In genomic region chr7:91090317-91090829, GRCm38 (mm10) we compare ENCODE assay signal across 9 mouse cellular contexts.
DNase-seq lines count a peak whose midpoint lies in the region; ATAC-seq and TF ChIP-seq lines count a peak whose summit lies in the region.
"Had no signal": no experiment of that assay in that cellular context is flagged by ENCODE, and none has a peak within 500 bp of the region (broad histone marks: within the 10 kb centered on the region; RNA-seq: fewer than 3 reads in every experiment).

No protein-coding gene starts in this region.

- H3K27ac ChIP-seq in hindbrain, embryonic 10.5 days = no peak overlapping the region
- no peak overlapping the region for H3K27ac ChIP-seq in hindbrain, embryonic 11.5 days (ENCODE audit: low read depth, low read length)
- H3K27ac ChIP-seq in embryonic facial prominence, embryonic 15.5 days (replicated peaks) = no peak overlapping the region
- H3K27ac ChIP-seq in olfactory bulb, adult 2 months (ENCODE audit: insufficient read depth, low read depth, low read length) = peak overlapping the region; percentile 97

- H3K4me2 ChIP-seq in hindbrain, embryonic 11.5 days (replicated peaks; ENCODE audit: low read depth, low read length) = no peak overlapping the region
- peak overlapping the region; percentile 41 for H3K4me2 ChIP-seq in embryonic facial prominence, embryonic 15.5 days (replicated peaks)

- H3K9ac ChIP-seq in hindbrain, embryonic 11.5 days (ENCODE audit: low read depth, low read length) = no peak overlapping the region
- no peak overlapping the region for H3K9ac ChIP-seq in embryonic facial prominence, embryonic 15.5 days

- TF ChIP-seq CTCF in olfactory bulb, adult 2 months (IDR thresholded peaks at IDR 0.05; ENCODE audit: insufficient read depth, low read depth, low read length) = no peak

- no peak for TF ChIP-seq POLR2A in olfactory bulb, adult 2 months (IDR thresholded peaks at IDR 0.05; ENCODE audit: insufficient read depth, low read depth, low read length)

- peak overlapping the region; percentile 45; the same call in 1 of the 2 replicates for H3K4me3 ChIP-seq in hindbrain, embryonic 10.5 days
- H3K4me3 ChIP-seq in hindbrain, embryonic 11.5 days (ENCODE audit: low read depth, low read length) = no peak overlapping the region
- H3K4me3 ChIP-seq in embryonic facial prominence, embryonic 15.5 days (replicated peaks) = peak overlapping the region; percentile 25
- H3K4me3 ChIP-seq in olfactory bulb, adult 2 months (ENCODE audit: insufficient read depth, low read depth, low read length) = peak overlapping the region; percentile 49

- H3K4me1 ChIP-seq in hindbrain, embryonic 10.5 days (replicated peaks) = peaks cover 12% of the 10 kb centered on the region; the same call in 1 of the 2 replicates
- 0 out of 2 replicates have a peak, but pooled peaks cover 2% of the 10 kb centered on the region for H3K4me1 ChIP-seq in hindbrain, embryonic 11.5 days (replicated peaks; ENCODE audit: control insufficient read depth, insufficient read depth, low read length)
- H3K4me1 ChIP-seq in embryonic facial prominence, embryonic 15.5 days = peaks cover 8% of the 10 kb centered on the region; the same call in 1 of the 2 replicates
- no peaks in the 10 kb centered on the region for H3K4me1 ChIP-seq in olfactory bulb, adult 2 months (ENCODE audit: control insufficient read depth, insufficient read depth, low read length)

- 61% methylated on average over 5 of the region's 5 CpGs for WGBS in hindbrain, embryonic 10.5 days
- 64% methylated on average over 5 of the region's 5 CpGs for WGBS in hindbrain, embryonic 11.5 days
- 43% methylated on average over 5 of the region's 5 CpGs for WGBS in embryonic facial prominence, embryonic 15.5 days
- 22% methylated on average over 5 of the region's 5 CpGs for WGBS in olfactory bulb, adult 2 months

- H3K27me3 ChIP-seq in hindbrain, embryonic 10.5 days (ENCODE audit: insufficient read depth, poor library complexity, severe bottlenecking) = peaks cover 25% of the 10 kb centered on the region
- H3K27me3 ChIP-seq in hindbrain, embryonic 11.5 days (ENCODE audit: control insufficient read depth, insufficient read depth, low read length) = no peaks in the 10 kb centered on the region
- peaks cover 4% of the 10 kb centered on the region for H3K27me3 ChIP-seq in embryonic facial prominence, embryonic 15.5 days

- H3K9me3 ChIP-seq in hindbrain, embryonic 10.5 days = no peaks in the 10 kb centered on the region
- H3K9me3 ChIP-seq in hindbrain, embryonic 11.5 days (ENCODE audit: control insufficient read depth, low read length) = no peaks in the 10 kb centered on the region
- H3K9me3 ChIP-seq in embryonic facial prominence, embryonic 15.5 days (replicated peaks) = no peaks in the 10 kb centered on the region

- no peaks in the 10 kb centered on the region for H3K36me3 ChIP-seq in hindbrain, embryonic 10.5 days
- H3K36me3 ChIP-seq in hindbrain, embryonic 11.5 days (ENCODE audit: control insufficient read depth, insufficient read depth, low read length) = no peaks in the 10 kb centered on the region
- H3K36me3 ChIP-seq in embryonic facial prominence, embryonic 15.5 days = no peaks in the 10 kb centered on the region

- no peak for ATAC-seq in hindbrain, embryonic 11.5 days (ENCODE audit: low FRiP score)
- ATAC-seq in embryonic facial prominence, embryonic 15.5 days (ENCODE audit: insufficient number of reproducible peaks, low FRiP score, low TSS enrichment, low read depth) = no peak
- ATAC-seq in monocyte, adult 5-6 weeks (replicated peaks; ENCODE audit: insufficient number of reproducible peaks, low FRiP score, low TSS enrichment, poor library complexity, severe bottlenecking) = no peak

- no peak for DNase-seq in hindbrain, embryonic 10.5 days (ENCODE audit: low spot score)
- DNase-seq in hindbrain, embryonic 11.5 days (ENCODE audit: low spot score) = no peak
- DNase-seq in layer of hippocampus, adult 9-11 months = peak; percentile 14
- no peak for DNase-seq in adipocyte (ENCODE audit: low spot score)
- DNase-seq in kidney, postnatal 10 days = no peak
- DNase-seq: thymus, postnatal 14 days had no signal
